Mouse (Mus musculus) ES-E14 (cell line): ENCODE results near the gene Piezo1. TPM values are rescaled to one million over a fixed set of nuclear protein-coding genes. Genes with fewer than 3 reads are reported as not detected.

Source experiments
- DNase-seq: peaks from one replicate; pipeline ENCODE4 v3.0.0-alpha.2; 2013; ENCODE audit warnings: low read depth, low spot score
- H3K27ac ChIP-seq: 2 replicates; pipeline ENCODE4 v1.5.1; 2012; ENCODE audit warnings: low read depth, mild to moderate bottlenecking, low read length, moderate library complexity, mixed read lengths; ENCODE audit not compliant: poor library complexity, insufficient read depth, severe bottlenecking
- H3K36me3 ChIP-seq: 2 replicates; pipeline ENCODE4 v1.6.1; 2012; ENCODE audit warnings: mild to moderate bottlenecking, low read length, moderate library complexity, mixed read lengths; ENCODE audit not compliant: control insufficient read depth, poor library complexity, insufficient read depth, severe bottlenecking
- H3K4me1 ChIP-seq, 2 experiments: fragments of 150-350 bp in 1 of 2; sonication (generic) in 1 of 2; 2 replicates each; pipeline ENCODE4 v1.6.1; 2012; ENCODE audit warnings: low read length in 2 of 2, mild to moderate bottlenecking in 1 of 2, mixed read lengths in 1 of 2; ENCODE audit not compliant: control insufficient read depth in 2 of 2, insufficient read depth in 2 of 2, poor library complexity in 1 of 2
- H3K4me3 ChIP-seq, 2 experiments: fragments of 150-350 bp in 1 of 2; sonication (generic) in 1 of 2; 2 replicates each; pipeline ENCODE4 v1.5.1; 2012; ENCODE audit warnings: low read length in 2 of 2, low read depth in 1 of 2, mild to moderate bottlenecking in 1 of 2, mixed read lengths in 1 of 2; ENCODE audit not compliant: insufficient read depth in 1 of 2, poor library complexity in 1 of 2, severe bottlenecking in 1 of 2
- H3K9ac ChIP-seq: 2 replicates; pipeline ENCODE4 v1.6.1; 2012; ENCODE audit warnings: low read depth, mild to moderate bottlenecking, low read length, mixed read lengths; ENCODE audit not compliant: poor library complexity, insufficient read depth, severe bottlenecking
- H3K9me3 ChIP-seq: fragments of 150-350 bp; sonication (generic); 2 replicates; pipeline ENCODE4 v1.6.1; 2012; ENCODE audit warnings: low read depth, mild to moderate bottlenecking, low read length; ENCODE audit not compliant: control insufficient read depth, insufficient read depth
- CHD2 ChIP-seq: IDR thresholded peaks from 2 replicates; pipeline ENCODE4 v1.6.1; 2014; ENCODE audit warnings: mild to moderate bottlenecking, low read depth, low read length, inconsistent platforms
- HCFC1 ChIP-seq: IDR thresholded peaks from 2 replicates; pipeline ENCODE4 v1.6.1; 2012; ENCODE audit warnings: low read length, inconsistent platforms, borderline replicate concordance; ENCODE audit not compliant: insufficient read depth
- MAFK ChIP-seq: IDR thresholded peaks from 2 replicates; pipeline ENCODE4 v1.6.1; 2014; ENCODE audit warnings: mild to moderate bottlenecking, low read depth, low read length, inconsistent platforms; ENCODE audit not compliant: insufficient read depth
- ZC3H11A ChIP-seq: IDR thresholded peaks from 2 replicates; pipeline ENCODE4 v1.6.1; 2012; ENCODE audit warnings: low read depth, mild to moderate bottlenecking, inconsistent platforms, low read length, borderline replicate concordance
- ZNF384 ChIP-seq: IDR thresholded peaks from 2 replicates; pipeline ENCODE4 v1.6.1; 2012; ENCODE audit warnings: low read depth, low read length, inconsistent platforms
- in situ Hi-C, 2 experiments: fragments of 600-800 bp; cut with MboI; formaldehyde crosslinking; loops; one replicate each; pipeline ENCODE4 v1.15.1; 2025; ENCODE audit warnings: low sequenced_read_pairs in 2 of 2, inconsistent platforms in 1 of 2; ENCODE audit not compliant: unreplicated experiment in 2 of 2
- total RNA-seq: library from RNA; depleted of rRNA; stranded (reverse); fragments of 300-350 nt; gene quantifications from 2 replicates; pipeline ENCODE4 v1.2.3, GENCODE M21; 2012

The Piezo1 gene
- total RNA-seq, 1 experiment = 204 TPM

DNA sequence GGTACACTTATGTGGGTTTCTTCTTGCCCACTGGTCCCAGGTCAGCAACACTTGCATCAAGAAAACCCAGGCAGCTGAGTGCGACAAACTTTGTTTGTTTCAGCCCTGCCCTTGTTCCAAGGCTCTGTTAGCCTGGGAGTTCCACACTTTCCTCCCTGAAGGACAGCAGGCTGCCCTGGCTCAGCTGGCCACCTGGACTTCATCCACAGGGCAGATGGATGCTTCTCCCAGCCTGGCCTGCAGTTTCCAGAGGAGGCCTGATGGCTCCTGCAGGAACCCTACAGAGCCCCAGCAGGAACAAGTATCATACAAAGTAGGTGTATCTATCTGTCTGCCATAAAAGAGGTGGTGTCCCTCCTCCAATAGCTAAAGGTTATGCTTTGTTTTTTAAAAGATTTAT lies 109.8 kb downstream of the Piezo1 start:
- H3K4me3 ChIP-seq = no peak overlapping the region
- peaks cover 19% of the 10 kb centered on the region; the same call in 1 of the 2 replicates for H3K36me3 ChIP-seq
- no peak for DNase-seq
- peaks cover 0 to 22% of the 10 kb centered on the region in 2 experiments; a peak in 2 of 4 replicates for H3K4me1 ChIP-seq
- no peaks in the 10 kb centered on the region for H3K9me3 ChIP-seq
- H3K27ac ChIP-seq = no peak overlapping the region
- no peak for TF ChIP-seq MAFK
- no peak for TF ChIP-seq CHD2
- no peak for TF ChIP-seq ZNF384
- H3K9ac ChIP-seq = no peak overlapping the region
- in situ Hi-C loops = no loop called here

DNA sequence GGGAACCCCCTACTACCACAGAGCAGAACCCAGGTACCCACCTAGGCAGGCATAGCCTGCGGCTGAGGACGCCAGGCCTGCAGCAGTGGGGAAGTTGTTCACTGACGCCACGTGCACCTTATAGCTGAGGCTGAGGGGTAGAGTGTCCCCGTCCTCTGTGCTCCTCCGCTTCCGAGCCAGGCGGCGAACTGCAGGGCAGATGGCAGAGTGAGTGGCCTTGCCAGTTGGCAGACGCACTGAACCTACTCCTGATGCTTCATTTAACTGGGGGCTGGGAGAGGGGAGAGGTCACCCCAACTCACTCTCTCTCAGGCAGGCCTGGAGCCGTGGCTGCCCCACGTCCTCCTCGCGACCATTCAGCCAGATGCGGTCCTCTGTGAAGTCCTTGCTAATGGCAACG lies 111.8 kb downstream of the Piezo1 start:
- TF ChIP-seq ZNF384 = no peak
- no peak for TF ChIP-seq ZC3H11A
- no peak for TF ChIP-seq HCFC1
- TF ChIP-seq MAFK = no peak
- no peak for TF ChIP-seq CHD2
- in situ Hi-C loops = no loop called here
- no peak for DNase-seq
- Histone ChIP-seq H3K9ac (0 out of 2 replicates have a peak overlapping the region, but pooled peaks have one; percentile 8), H3K9me3 (no peaks in the 10 kb centered on the region), H3K36me3 (peaks cover 26% of the 10 kb centered on the region; the same call in 1 of the 2 replicates), H3K4me1 (peaks cover 0 to 17% of the 10 kb centered on the region in 2 experiments; a peak in 2 of 4 replicates), H3K27ac (no peak overlapping the region), H3K4me3 (no peak overlapping the region)

DNA sequence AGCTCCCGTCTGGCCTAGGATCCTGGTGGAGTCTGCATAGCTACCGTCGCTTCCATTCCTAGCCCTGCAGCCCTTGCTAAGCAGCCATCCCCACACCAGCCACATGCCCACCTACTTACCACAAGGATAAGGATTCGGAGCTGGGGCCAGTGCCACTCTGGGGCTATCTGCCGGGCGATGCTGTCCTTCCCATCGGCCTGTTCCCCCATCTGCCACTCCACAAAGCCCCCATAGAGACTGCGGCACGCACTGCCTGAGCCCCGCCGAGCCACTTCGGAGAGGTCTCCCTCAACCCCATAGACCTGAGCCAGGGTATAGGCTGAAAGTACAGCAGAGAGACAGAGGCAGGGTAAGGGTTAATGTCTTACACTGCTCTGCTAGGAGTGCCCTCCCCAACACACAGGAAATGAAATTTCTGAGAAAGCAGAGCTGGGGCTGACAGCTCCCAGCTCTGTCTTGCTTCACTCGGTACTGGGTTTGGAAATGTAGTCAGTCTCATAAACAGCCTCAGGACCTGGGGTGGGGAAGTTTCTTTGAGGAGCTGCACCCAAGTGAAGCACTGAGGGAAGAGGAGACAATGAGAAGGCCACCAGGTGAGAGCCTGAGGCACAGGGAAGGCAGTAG lies 113.3 kb downstream of the Piezo1 start:
- Histone ChIP-seq H3K9ac (no peak overlapping the region), H3K36me3 (peaks cover 34% of the 10 kb centered on the region; the same call in 1 of the 2 replicates), H3K4me3 (peak overlapping the region in 1 of 2 experiments; percentile 28; a peak in 1 of 4 replicates), H3K4me1 (peaks cover 0 to 26% of the 10 kb centered on the region in 2 experiments; a peak in 2 of 4 replicates), H3K9me3 (no peaks in the 10 kb centered on the region), H3K27ac (no peak overlapping the region; the same call in 1 of the 2 replicates)
- no peak for DNase-seq
- no peak for TF ChIP-seq ZC3H11A
- no peak for TF ChIP-seq HCFC1
- no peak for TF ChIP-seq MAFK
- no peak for TF ChIP-seq CHD2
- TF ChIP-seq ZNF384 = no peak
- in situ Hi-C loops = no loop called here

DNA sequence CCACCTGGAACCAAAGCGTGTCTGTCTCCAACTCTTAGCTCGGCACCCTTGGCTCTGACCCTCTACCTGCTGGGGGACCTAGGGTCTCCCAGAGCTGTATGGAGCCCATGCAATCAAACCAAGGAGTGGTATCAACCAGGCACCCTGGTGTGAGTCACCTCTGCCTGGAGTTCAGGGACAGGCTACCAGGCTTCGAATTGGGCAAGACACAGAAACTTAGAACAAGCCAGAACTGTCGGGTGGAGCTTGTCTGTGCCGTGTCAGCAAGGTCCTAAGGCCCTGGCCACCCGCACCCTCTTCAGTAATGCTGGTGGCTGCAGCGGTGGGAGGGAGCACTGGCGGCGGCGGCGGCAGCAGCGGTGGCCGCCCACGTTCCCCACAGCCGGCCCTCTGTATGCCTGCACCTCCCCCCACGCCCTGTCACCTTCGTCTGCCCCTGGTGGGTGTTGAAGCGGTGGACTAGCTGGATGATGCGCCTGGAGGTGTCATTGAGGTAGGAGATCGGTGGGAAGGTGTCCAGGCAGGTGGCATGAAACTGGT lies 114.5 kb downstream of the Piezo1 start:
- Histone ChIP-seq H3K4me1 (peaks cover 3 to 32% of the 10 kb centered on the region in 2 experiments; a peak in 2 of 4 replicates), H3K36me3 (peaks cover 34% of the 10 kb centered on the region; the same call in 1 of the 2 replicates), H3K9me3 (no peaks in the 10 kb centered on the region), H3K9ac (no peak overlapping the region), H3K27ac (no peak overlapping the region), H3K4me3 (no peak overlapping the region)
- no peak for DNase-seq
- in situ Hi-C loops = no loop called here
- no peak for TF ChIP-seq ZNF384
- TF ChIP-seq ZC3H11A = no peak
- no peak for TF ChIP-seq MAFK
- TF ChIP-seq HCFC1 = no peak
- no peak for TF ChIP-seq CHD2
